Mouse (Mus musculus): Measurements from ENCODE around the gene Hkdc1.

- TF ChIP-seq CTCF (IDR thresholded peaks at IDR 0.05; ENCODE audit: low read depth, low read length), result no peak
- no peak for TF ChIP-seq POLR2AphosphoS5 (IDR thresholded peaks at IDR 0.05; ENCODE audit: insufficient replicate concordance, low read depth, low read length)
- no peak for TF ChIP-seq GATA1 (IDR thresholded peaks at IDR 0.05; ENCODE audit: borderline replicate concordance, low read length)
- TF ChIP-seq TAL1 (conservative IDR thresholded peaks at IDR 0.05; ENCODE audit: low read depth, low read length), result no peak
- TF ChIP-seq GATA2 (IDR thresholded peaks at IDR 0.05; ENCODE audit: borderline replicate concordance, low read depth, low read length), result no peak
Measured at GRCm38 (mm10) chr10:62341956-62342355, 80.3 kb downstream of the Hkdc1 start.
